Mouse (Mus musculus) embryo, embryonic 9.5 days (tissue): ENCODE results near the gene Hsph1.

Source experiments
- DNase-seq: peaks from one replicate; pipeline ENCODE4 v3.0.0-alpha.2; 2017; ENCODE audit errors: extremely low spot score

The Hsph1 gene

DNA sequence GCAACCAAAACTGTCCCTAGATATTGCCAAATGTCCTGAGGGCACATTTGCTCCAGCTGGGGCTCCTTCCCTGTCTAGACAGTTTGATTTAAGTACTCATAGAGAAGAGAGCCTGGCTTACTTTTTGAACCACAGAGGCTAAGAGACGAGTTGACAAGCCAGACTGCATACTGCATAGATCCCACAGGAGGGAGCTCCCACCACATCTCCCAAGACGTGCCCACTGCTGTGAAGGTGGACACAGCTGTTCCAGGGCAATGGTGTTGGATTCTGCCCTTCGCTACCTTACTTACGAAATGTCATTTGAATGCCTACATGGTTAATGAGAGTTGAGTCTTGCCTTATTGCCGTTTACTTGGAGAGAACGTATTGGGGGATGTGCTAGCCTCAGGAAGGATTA, 6.2 kb upstream of the Hsph1 start:
- DNase-seq, result peak; percentile 17

- DNase-seq, result no peak
Measured at GRCm38 (mm10) chr5:149641277-149641892, 5.2 kb upstream of the Hsph1 start.

DNA sequence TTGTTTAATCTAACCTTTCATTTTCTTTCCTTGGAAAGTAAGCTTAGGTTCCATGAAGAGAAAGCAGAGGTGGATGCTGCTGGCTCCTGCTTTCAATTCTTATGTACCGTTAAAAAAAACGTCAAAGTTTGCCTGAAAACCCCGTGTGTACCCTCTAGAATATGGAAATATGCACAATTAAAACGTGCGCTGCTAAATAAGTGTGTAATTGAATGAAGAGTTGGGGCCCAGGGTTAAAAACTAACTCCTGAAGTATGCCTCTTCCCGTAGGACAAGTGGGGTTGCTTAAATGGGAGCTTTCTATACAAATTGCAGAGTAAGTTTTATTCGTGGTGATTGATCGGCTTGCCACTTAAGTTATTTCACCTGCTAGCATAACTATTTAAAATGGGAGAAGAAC, 1.1 kb upstream of the Hsph1 start:
- DNase-seq, result peak; percentile 22

DNA sequence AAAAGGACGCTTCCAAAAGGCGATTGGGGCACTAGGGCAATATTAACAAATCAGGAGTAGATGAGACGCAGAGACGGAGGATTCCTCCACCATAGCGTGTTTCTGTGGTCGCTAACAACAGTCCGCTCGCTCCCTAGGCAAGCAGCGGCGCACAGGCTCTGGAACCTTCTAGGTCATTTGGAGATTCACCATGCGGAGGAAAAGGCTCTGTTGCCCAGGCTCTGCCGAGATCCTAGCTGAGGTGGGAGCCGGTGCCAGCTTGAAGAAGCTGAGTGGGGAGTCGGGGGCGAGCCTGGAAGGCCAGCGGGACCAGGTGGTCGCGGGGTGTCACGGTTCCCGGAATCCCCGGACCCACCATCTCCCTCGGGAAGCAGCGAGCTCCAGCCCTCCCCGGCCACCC, 620 bp downstream of the Hsph1 start:
- DNase-seq, result no peak

- DNase-seq, result no peak
Measured at GRCm38 (mm10) chr5:149634409-149635035, 1.7 kb downstream of the Hsph1 start.

GRCm38 (mm10) chr5:149625547-149625946, 10.6 kb downstream of the Hsph1 start:
- DNase-seq, result no peak

DNA sequence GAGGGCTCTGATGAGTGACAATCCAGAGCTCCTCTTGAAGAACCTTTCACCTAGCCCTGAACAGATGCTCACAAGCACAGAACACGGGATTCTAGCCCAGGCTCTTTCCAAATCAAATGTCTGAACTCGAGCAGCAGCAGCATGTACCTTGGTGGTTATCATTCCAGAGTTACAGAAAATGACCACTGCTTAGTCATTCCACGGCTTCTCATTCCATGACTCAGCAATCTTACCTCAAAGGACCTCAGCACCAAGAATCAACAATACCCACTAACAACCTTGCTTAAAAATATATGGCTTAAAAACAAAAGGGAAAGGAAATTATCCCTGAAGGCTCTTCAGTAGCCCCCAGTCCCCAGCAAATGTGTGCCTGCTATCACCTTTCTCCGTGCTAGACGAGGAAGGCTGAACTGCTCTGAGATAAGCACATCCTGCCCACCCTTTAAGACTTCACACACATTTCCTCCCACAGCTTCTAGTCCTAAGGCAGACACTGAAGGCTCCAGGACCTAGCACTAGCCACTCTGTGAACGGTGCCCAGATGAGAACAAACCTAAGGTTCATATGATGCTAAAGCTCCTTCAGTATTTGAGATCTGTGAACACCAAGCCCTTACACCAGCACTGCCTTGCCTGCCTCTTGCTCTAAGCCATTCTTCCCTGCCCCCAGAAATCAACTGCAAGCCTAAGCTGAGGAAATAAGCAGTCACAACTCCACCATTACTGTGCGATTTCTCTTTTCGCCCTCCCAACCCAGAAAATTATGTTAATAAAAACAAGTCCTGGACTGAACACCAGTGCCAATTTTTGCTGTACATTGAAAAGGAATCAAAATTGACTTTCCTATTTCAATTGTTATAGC, 12.1 kb downstream of the Hsph1 start:
- no peak for DNase-seq

DNA sequence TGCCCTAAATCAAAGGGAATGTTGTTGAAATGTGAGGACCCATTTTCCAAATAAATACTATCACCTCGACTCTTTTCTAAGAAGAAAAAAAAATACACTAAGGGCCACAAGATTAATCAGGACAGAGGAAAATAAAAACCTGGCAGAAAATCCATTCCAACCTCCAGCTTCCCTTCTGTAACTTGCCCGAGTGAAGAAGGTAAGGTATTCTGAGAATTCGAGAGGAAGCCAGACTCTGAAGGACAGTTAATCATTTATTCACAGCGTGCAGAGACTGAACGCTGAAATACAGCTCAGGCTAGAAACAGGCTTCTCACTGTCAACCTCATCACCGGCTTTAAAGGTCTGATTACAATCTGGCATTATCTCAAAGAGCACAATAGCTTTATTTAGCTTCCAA, 13.5 kb downstream of the Hsph1 start:
- no peak for DNase-seq

DNA sequence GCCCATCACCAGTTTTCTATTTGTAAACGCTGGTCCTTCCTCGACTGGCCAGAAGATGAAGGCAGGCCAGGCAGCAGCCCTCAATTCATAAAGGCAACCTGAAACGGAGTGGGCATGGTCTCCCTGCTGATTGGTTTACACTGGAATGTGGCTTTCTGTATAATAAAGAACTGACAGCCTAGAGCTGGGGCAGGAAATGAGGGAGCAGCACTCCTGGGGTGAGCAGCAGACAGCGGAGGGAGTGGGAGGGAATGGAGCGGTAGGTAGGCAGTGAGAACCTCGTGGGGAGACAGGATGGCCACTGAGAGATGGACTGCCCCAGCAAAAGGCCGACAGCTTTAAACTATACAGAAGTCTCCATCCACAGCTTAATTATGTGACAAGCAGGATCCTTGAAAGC, 14.0 kb downstream of the Hsph1 start:
- DNase-seq, result no peak

DNA sequence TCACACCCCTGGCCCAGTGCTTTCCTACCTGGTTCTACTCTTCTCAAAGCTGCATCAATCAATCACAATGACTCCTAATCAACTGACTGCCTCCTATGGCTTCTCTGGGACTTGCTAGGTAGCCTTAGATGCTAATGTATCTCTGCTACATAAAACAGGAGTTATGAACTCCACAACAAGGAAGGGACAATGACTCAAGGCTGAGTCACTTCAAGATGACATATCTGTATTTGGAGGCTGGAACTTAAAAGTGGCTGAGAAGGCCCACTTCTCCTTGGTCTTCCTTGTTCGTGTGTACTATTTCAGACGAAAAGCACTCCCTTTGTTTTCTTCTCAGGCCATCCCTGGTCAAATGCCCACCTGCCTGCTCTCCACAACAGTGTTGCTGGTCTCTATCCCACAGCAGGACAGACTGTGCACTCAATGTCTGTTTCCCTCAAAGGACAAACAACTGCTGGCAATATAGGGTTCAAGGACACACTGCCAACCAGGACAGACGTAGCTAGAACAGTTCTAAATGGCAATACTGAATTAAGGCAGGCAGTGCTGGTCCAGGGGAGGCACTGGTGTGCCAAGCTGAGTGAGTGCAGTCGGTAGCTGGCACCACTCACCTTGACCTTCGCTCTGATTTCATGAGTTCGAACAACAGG, 18.3 kb downstream of the Hsph1 start:
- DNase-seq, result no peak

DNA sequence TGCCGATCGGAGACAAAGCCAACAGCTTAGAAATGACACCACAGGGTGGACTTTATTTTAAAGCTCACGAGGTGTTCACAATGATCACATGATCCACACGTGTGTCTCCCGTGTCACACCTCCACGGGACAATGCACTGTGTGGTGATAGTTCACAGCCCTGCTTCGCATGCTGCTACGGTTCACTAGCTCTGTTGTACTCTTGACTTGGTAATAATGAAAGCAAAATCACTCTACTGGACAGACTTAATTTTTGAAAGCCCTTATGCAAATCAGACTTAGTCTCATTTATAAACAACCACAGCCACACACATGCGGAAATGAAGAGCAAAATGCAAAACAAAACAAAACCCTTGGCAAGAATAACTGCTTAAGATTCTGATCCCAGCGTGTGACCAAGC, 19.4 kb downstream of the Hsph1 start:
- DNase-seq, result no peak

GRCm38 (mm10) chr5:149616138-149616537, 20.0 kb downstream of the Hsph1 start:
- DNase-seq, result no peak

DNA sequence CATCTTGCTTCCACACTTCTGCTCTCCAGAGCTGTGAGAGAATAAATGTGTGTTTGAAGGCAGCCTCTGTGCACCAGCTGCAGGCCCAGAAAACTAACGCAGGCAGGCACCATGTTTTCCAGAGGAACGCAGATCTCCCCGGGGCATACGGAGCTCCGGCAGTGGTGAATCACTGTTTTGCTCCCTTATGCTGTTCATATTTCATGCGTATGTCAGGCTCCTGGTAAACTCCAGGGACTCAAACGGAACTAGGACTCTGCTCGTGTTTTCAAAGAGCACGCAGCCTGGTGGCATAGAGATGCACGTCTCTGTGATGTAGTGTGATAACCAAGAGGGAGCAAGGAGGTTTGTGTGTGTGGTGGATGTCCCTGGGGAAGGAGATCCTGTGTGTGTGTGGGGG, 23.4 kb downstream of the Hsph1 start:
- DNase-seq, result no peak

GRCm38 (mm10) chr5:149612165-149612518, 24.0 kb downstream of the Hsph1 start:
- DNase-seq, result no peak

DNA sequence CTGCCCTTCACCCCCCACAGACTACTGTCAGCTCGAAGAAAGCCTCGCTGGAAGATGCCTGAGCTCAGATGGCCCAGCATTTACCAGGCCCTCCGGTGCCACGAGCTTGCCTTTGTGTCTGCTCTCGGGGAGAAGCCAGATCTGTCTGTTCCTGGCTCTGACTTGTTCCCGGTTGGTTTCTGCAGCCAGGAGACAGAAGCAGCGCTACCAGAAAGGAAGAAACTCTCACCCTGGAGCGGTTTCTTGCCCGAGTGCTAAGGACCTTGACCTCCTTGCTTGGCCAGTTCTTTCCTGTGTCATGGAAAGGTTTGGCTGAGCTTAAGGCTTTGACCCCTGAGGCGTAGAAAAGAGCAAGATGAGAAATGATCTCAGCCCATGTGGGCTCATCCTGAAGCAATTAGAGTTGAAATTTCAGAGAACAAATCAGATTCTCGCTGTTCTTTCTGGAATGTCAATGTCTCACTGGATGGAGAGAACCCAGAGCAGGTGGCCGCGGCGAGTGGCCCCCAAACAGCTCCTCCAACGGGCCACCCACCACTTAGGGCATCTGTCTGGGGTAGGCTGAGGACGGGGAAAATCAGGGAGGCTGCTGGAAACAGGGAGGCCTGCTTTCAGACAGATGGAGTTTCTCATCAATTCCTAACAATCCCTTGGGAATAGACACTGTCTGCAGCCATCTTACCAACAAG, 24.6 kb downstream of the Hsph1 start:
- no peak for DNase-seq

DNA sequence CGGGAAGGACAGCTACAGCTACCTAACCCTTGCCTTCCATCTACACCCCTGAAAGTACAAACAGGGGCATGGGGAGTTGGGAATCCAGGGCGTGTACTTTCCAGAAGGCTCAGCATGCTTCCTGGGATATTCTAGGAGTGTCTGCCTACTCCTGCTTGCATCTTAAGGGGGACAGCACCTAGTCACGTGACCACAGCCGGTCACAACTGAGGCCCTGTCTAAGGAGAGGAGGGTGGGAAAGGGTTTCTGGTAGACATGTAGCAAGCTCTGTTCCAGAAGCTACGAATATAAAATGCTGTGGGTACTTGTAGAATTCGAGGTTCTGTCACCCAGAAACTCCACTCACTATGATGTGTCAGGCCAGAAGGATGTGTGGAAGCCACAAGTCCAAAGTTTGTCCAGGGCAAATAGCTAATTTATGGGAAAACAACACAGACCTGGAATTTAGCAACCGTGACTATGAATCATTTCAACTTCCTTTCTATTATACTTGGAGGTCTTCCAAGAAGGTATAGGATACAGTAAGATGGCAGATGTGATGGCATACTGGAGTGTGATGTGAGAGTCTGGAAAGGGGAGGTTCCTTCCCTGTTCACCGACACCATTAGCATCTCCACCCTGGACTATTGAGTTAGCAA, 29.0 kb downstream of the Hsph1 start:
- DNase-seq, result no peak

DNA sequence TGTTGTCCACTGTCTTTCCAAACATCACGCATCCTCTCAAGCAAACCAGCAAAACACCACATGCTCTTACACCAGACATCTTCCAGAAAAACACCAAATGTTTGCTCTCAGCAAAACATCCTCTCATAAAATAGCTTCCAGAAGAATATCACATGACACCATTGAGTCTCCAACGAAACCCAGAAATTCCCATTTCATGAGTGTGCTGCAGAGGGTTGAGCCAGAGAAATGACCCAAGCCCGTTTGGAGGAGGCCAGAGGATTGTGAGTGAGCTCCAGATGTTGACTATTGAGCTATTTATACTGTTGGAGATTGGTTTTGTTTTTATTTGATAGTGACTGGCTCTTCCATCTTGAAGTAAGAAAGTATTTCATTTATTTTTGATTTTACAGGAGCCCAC, 32.9 kb downstream of the Hsph1 start:
- DNase-seq, result no peak

- DNase-seq, result no peak
Measured at GRCm38 (mm10) chr5:149601996-149602395, 34.2 kb downstream of the Hsph1 start.

DNA sequence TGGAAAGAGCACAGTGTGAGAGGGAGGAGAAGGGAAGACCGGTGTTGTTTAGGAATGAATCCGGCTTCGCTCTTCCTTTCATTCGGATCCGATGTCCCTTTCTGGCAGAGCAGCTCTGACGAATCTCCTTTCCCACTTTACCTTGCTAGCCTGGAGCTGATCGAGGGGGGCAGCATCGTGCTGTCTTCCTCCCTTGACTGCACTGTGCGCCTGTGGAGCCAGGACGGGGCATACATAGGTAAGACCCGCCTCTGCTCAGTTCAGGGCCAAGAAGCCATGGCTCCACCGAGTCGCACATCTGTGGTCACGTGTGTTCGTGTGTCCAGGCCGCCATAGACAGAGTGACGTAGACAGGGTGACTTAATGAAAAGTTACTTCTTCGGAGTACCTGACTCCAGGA, 38.8 kb downstream of the Hsph1 start:
- DNase-seq, result no peak

GRCm38 (mm10) chr5:149594215-149594614, 42.0 kb downstream of the Hsph1 start:
- no peak for DNase-seq

GRCm38 (mm10) chr5:149589932-149590331, 46.2 kb downstream of the Hsph1 start:
- DNase-seq, result no peak
